Mouse (Mus musculus) embryonic stem cell, embryonic (primary cell): ENCODE data around the gene Hyal2.

Source experiments
- CTCF ChIA-PET, 4 experiments: fragments of 300-600 bp in 2 of 4; fragments of 350-600 bp in 2 of 4; sonication (Branson Sonifier 250); formaldehyde crosslinking; loops; one replicate each; lab custom pipeline; 2022; ENCODE audit warnings: inconsistent platforms in 2 of 4; lab: Charles Lee
- POLR2A ChIA-PET, 4 experiments: fragments of 300-600 bp in 2 of 4; fragments of 350-600 bp in 2 of 4; sonication (Branson Sonifier 250); formaldehyde crosslinking; loops; one replicate each; lab custom pipeline; 2022; ENCODE audit warnings: antibody characterized with exemption in 4 of 4, inconsistent platforms in 1 of 4; lab: Charles Lee

Hyal2 gene

DNA sequence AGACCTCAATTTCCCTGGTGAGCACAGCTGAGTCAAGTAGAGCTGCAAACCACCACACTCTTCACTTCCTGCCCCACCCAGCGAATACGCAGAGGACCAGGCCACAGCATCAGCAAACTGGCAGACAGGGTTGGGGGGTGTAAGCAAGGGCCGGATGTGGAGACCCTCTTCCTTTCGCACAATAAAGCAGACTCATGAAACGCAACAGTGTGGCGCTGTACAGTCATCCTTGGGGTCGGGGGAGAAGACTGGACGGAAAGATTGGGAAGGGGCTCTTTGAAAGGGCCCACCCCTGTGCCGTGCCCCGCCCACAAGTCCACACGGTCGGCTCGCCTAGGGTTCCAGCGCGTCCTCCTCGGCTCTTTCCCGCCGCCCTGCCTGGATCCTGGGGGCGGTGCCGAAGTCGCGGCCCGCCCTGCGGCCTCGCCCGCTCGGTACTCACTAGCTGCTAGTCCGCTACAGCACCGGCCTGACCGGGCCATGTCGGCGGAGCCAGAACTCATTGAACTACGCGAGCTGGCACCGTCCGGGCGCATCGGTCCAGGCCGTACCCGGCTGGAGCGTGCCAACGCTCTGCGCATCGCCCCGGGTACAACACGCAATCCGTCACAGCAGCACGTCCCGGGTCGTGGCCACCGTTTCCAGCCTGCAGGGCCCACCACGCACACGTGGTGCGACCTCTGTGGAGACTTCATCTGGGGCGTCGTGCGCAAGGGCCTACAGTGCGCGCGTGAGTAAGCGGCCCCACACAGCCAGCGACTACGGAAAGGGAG lies 16.4 kb upstream of the Hyal2 start, which contains the start of gene Rassf1:
Gene Rassf1, plus strand, starts transcription at position 439 of the 773 bp plus-strand sequence.
- ChIA-PET CTCF (interaction anchor here in 3 of 4 experiments (0.6 to 1.9 kb wide), 11 partner anchors 10 to 177 kb away, joined by 3 to 6 read pairs (median 3); partner anchors contain the start of genes Cyb561d2 (in 1 of the 3), Hyal1 (in 1 of the 3), Nprl2 (in 1 of the 3) and Tmem115 (in 1 of the 3)), POLR2A (interaction anchor here in 3 of 4 experiments (0.7 to 8.8 kb wide), 24 partner anchors 8 to 79 kb away, joined by 3 to 129 read pairs (median 4); partner anchors contain the start of genes Cyb561d2 (in 3 of the 3), Hyal1 (in 3 of the 3), Nprl2 (in 3 of the 3) and Tusc2 (in 3 of the 3))

DNA sequence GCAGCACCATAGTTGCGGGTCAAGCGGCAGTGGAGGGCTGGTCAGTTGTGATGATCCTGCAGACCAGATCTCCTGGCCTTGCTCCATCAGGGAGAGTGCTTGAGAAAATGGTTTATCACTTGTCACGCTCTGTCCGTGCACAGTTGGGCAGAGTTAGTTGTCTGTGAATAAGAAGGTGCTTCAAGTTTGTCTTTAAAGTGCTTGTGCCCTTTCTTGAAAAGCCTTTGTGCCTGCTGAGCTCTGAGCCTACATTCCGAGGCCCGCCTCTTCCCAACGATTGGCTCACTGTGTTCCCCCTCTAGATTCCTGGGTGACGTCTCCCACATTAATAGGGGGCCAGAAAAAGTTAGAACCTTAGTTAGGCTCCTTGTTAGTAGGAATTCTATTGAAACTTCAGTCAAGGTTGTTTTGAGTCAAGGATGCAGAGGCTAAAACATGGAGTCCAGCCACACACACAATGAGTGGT lies 15.8 kb upstream of the Hyal2 start:
- ChIA-PET CTCF (interaction anchor here in 2 of 4 experiments (1.1 to 1.9 kb wide), 2 partner anchors 17 to 61 kb away, joined by 3 to 5 read pairs; no protein-coding TSS in a partner anchor), POLR2A (interaction anchor here in 2 of 4 experiments (0.9 to 8.8 kb wide), 11 partner anchors 10 to 79 kb away, joined by 3 to 129 read pairs (median 8); partner anchors contain the start of genes Cyb561d2 (in 2 of the 2), Hyal1 (in 2 of the 2), Hyal2 (in 2 of the 2) and Nprl2 (in 2 of the 2))

DNA sequence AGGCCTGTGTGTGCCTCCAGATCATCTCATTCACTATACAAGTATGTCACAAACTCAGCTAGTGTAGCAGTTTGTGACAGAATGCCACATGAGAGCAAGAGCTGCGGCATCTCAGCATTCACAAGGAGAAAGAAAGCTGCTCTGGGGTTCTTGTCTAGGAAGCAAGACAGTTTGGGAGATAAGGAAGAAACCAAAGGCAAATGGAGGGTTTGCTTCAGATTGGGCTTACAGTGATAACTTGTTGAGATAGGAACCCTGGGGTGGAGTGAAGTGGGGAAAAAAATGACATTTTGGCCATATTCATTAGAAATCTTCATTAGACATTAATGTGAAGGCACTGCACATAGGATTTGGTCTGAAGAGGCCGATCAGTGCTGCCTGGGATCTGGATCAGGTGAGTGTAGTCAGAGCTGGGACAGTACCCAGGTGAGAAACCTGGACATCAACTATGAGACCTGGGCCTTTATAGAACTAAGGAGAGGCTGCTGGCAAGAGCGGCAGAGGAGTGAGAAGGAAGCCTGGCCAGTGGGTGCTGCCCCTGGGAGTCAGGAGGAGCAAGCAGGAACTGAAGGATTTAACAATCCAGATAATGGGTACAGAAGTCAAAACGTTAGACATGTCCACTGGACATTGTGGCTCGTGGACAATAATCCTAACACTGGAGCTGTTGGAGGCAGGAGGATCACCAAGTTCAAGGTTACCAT lies 14.9 kb upstream of the Hyal2 start:
- ChIA-PET POLR2A (interaction anchor here in 3 of 4 experiments (1.0 to 8.8 kb wide), 12 partner anchors 10 to 78 kb away, joined by 3 to 129 read pairs (median 18); partner anchors contain the start of genes Cyb561d2 (in 3 of the 3), Nprl2 (in 3 of the 3), Hyal1 (in 2 of the 3) and Hyal2 (in 2 of the 3)), CTCF (interaction anchor here in 1 of 4 experiments (1.4 kb wide), 1 partner anchor 10 kb away, joined by 7 read pairs; the partner anchor contains the start of gene Tusc2)

DNA sequence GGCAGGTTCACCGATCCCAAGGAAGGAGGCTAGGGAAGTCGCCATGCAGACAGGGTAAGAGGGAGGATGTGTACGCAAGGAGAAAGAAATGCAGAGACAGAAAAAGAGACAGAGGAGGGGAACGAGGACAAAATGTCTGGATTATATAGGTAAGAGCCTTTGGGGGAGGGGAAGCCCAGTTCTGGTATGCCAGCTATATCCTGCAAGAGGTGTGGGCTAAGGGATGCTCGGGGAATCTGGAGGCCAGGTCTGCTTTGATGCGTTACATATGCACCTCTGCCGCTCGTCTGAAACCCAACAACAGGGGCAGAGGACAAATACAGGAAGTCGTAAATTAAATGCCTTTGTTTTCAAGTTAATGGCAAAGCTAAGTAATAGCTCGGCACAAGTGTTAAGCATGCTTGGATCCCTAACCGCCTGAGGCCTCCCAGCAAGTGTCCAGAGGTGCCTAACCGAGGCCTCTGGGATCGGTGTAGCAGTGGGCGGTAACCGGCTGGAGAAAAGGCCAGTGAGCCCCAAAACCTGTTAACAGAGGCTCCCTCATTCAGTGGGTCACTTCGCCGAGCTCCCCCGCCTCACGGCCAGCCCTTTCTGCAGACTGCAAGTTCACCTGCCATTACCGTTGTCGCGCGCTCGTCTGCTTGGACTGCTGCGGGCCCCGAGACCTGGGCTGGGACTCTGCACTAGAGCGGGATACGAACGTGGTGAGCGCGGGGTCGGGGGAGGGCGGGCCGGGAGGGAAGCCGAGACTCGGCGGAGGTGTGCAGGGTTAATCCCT lies 14.0 kb upstream of the Hyal2 start:
- CTCF ChIA-PET: interaction anchor here in 3 of 4 experiments (0.7 to 1.8 kb wide), 18 partner anchors 8 to 500 kb away, joined by 3 to 14 read pairs (median 3); partner anchors contain the start of genes Tusc2 (in 2 of the 3), Amigo3 (in 1 of the 3), Cyb561d2 (in 1 of the 3) and Hyal1 (in 1 of the 3)
- POLR2A ChIA-PET: interaction anchor here (0.6 to 8.8 kb wide), 45 partner anchors 9 to 752 kb away, joined by 3 to 129 read pairs (median 6); partner anchors contain the start of genes Tusc2 (in 4 of the 4), Cyb561d2 (in 3 of the 4), Hyal1 (in 3 of the 4) and Hyal2 (in 3 of the 4)

DNA sequence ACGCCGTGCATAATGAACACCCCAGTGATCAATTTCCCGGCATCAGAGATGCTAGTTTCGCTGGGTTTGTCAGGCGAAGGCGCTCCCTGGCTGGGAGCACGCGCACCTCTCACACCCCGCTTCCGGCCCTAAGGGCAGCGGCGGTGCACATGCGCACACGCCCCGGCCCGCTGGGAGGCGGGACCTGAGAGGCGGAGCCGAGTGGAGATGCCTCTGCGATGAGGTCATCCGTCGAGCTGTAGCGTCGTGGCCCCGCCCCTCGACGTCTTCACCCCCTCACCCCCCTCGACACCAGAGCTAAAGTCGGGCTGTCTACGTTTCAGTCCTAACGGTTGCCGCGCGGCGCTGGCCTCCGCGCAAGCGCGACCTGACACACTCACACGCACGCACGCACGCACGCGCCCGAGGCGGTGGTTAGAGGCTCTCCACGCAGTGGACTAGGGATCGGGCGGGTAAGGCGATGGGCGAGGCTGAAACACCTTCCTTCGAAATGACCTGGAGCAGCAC lies 13.4 kb upstream of the Hyal2 start:
- CTCF ChIA-PET: interaction anchor here in 3 of 4 experiments (0.5 to 1.8 kb wide), 21 partner anchors 9 to 1736 kb away, joined by 3 to 14 read pairs (median 3); partner anchors contain the start of genes Tusc2 (in 2 of the 3), Amigo3 (in 1 of the 3), Cyb561d2 (in 1 of the 3) and Hyal1 (in 1 of the 3)
- POLR2A ChIA-PET: interaction anchor here (0.6 to 8.8 kb wide), 56 partner anchors 9 to 756 kb away, joined by 3 to 129 read pairs (median 5); partner anchors contain the start of genes Tusc2 (in 4 of the 4), Cyb561d2 (in 3 of the 4), Hyal1 (in 3 of the 4) and Hyal2 (in 3 of the 4)

DNA sequence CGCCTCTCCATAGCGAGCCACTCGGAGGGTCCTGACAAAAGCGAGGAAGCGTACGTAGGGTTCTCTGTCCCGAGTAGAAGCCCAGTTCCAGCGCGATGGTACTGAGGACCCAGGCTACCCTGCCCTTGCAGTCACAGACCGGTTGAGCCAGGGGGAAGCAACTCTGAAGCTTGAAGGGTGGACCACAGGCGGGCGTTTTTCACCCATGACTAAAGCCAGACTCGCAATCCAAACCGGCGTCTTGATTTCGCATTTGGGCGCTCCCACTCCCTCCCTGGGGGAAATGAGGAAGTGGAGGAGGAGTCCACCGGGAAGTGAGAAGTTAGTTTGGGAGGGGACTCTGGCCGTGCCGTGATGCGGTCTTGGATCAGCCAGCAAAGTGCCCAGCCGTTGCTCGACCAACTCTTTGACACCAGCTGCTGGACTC lies 12.7 kb upstream of the Hyal2 start:
- CTCF ChIA-PET: interaction anchor here in 3 of 4 experiments (0.5 to 1.8 kb wide), 17 partner anchors 8 to 1737 kb away, joined by 3 to 14 read pairs (median 3); partner anchors contain the start of genes Cyb561d2 (in 1 of the 3), Hyal1 (in 1 of the 3), Hyal2 (in 1 of the 3) and Nprl2 (in 1 of the 3)
- POLR2A ChIA-PET: interaction anchor here (0.6 to 8.8 kb wide), 50 partner anchors 9 to 756 kb away, joined by 3 to 129 read pairs (median 6); partner anchors contain the start of genes Cyb561d2 (in 3 of the 4), Hyal1 (in 3 of the 4), Hyal2 (in 3 of the 4) and Hyal3 (in 3 of the 4)

- ChIA-PET CTCF (interaction anchor here in 2 of 4 experiments (0.6 to 1.8 kb wide), 4 partner anchors 10 to 22 kb away, joined by 3 to 14 read pairs (median 4); partner anchors contain the start of genes Hyal2 (in 1 of the 2) and Tmem115 (in 1 of the 2)), POLR2A (interaction anchor here (0.7 to 8.8 kb wide), 21 partner anchors 8 to 268 kb away, joined by 3 to 129 read pairs (median 7); partner anchors contain the start of genes Hyal2 (in 3 of the 4), Tusc2 (in 3 of the 4), Cyb561d2 (in 2 of the 4) and Hyal3 (in 2 of the 4))
Measured at GRCm38 (mm10) chr9:107555701-107556100, 12.0 kb upstream of the Hyal2 start.

- POLR2A ChIA-PET: interaction anchor here (0.6 to 8.8 kb wide), 16 partner anchors 10 to 208 kb away, joined by 3 to 129 read pairs (median 6); partner anchors contain the start of genes Hyal2 (in 3 of the 4), Cyb561d2 (in 2 of the 4), Hyal1 (in 2 of the 4) and Hyal3 (in 2 of the 4)
Measured at GRCm38 (mm10) chr9:107556346-107556745, 11.4 kb upstream of the Hyal2 start.

GRCm38 (mm10) chr9:107563029-107563581 lies 4.6 kb upstream of the Hyal2 start, which contains the start of gene Tusc2:
Tusc2 (plus strand) TSS chr9:107563255.
- CTCF ChIA-PET: interaction anchor here (0.5 to 1.6 kb wide), 19 partner anchors 9 to 920 kb away, joined by 3 to 7 read pairs (median 3); partner anchors contain the start of genes 6430571L13Rik (in 1 of the 4) and Zmynd10 (in 1 of the 4)
- POLR2A ChIA-PET: interaction anchor here (0.6 to 29.0 kb wide), 47 partner anchors 8 to 1087 kb away, joined by 3 to 450 read pairs (median 4); partner anchors contain the start of genes Hyal1 (in 3 of the 4), 6430571L13Rik (in 2 of the 4), Cyb561d2 (in 2 of the 4) and Gnai2 (in 2 of the 4)

More at GRCm38 (mm10) chr9:107556346-107556745, 11.4 kb upstream of the Hyal2 start:
- CTCF ChIA-PET: interaction anchor here in 2 of 4 experiments (0.6 to 1.1 kb wide), 2 partner anchors 22 to 182 kb away, joined by 3 read pairs; partner anchors contain the start of gene Tmem115 (in 1 of the 2)

DNA sequence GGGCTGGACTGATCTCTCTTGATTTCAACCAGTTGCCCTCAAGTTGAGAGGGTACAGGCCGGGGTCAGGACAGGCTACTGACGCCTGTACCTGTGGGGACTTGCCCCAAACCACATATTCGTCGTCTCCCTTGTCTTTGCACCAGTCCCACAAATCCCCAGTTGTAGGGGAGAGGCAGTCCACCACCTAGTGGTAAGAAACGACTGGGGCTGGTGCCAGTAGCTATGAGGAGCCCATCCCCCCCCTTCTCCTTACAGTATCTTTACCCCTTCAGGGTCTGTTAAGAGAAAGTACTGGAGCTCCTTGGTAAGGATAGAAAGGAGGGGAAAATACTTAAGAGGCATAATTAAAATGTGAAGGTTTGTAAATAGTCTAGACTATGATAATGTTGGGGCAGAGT lies 2.2 kb upstream of the Hyal2 start:
- POLR2A ChIA-PET: interaction anchor here in 3 of 4 experiments (0.8 to 29.0 kb wide), 12 partner anchors 9 to 65 kb away, joined by 3 to 450 read pairs (median 4); partner anchors contain the start of genes Rassf1 (in 2 of the 3), Hyal1 (in 1 of the 3), Hyal3 (in 1 of the 3) and Ifrd2 (in 1 of the 3)
- CTCF ChIA-PET: interaction anchor here (0.6 to 2.1 kb wide), 17 partner anchors 9 to 755 kb away, joined by 3 to 12 read pairs (median 3); partner anchors contain the start of genes Ifrd2 (in 2 of the 4), Rassf1 (in 2 of the 4), Hyal1 (in 1 of the 4) and Rbm6 (in 1 of the 4)

DNA sequence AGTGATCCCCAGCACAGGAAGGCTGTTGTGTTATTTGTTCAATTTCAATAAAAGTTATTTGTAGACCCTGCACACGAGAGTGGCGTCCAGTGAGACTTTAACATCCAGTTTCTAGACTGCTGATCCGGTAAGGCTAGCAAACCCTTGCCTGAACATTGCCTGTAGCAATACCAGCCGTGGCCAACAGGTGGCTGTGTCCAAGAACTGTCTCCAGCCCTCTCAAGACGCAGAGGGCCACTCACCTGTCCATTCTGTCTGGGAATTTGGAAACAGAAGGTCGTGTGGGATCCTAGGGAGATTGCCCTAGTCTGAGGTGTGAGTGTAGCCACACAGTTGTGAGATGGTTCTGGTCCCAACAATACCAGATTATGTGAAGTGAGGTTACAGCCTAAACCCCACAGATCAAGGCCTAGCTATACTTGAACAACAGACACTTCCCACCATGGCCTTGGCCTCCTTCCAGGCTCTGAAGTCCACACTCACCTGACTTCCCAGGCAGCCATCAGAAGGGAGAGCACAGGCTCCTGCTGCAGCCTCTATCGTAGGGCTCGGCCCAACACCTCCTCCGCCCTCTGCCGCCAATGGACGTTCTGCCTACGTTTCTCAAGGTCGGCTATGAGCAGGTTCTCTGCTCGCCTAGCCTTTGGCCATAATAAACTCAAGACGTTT lies 1.6 kb upstream of the Hyal2 start:
- POLR2A ChIA-PET: interaction anchor here (0.8 to 29.0 kb wide), 20 partner anchors 8 to 74 kb away, joined by 3 to 450 read pairs (median 4); partner anchors contain the start of genes Hyal1 (in 2 of the 4), Rassf1 (in 2 of the 4), Gnai2 (in 1 of the 4) and Hyal3 (in 1 of the 4)
- CTCF ChIA-PET: interaction anchor here (0.6 to 2.1 kb wide), 19 partner anchors 8 to 754 kb away, joined by 3 to 12 read pairs (median 3); partner anchors contain the start of genes Ifrd2 (in 2 of the 4), Rassf1 (in 2 of the 4), Hyal1 (in 1 of the 4) and Rbm6 (in 1 of the 4)

DNA sequence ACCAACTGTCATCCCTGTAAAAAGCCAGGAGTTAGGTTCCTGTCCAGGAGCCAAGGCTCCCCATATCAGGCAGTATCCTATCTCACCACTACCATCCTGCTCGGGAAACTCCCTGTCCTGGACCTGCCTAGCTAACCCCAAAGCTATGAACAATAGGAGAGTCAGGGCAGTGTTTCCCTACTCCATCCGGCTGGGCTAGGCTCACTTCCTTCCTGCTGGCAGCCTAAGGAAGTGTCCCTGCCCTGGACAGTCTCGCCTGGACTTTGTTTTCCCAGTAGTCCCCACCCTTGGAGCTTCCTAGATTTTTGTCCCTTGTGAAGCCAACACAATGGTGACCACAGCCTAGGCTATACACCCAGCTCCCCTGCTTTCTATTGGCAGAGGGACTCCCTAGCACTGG lies 890 bp upstream of the Hyal2 start:
- POLR2A ChIA-PET: interaction anchor here (0.8 to 29.0 kb wide), 18 partner anchors 8 to 74 kb away, joined by 3 to 450 read pairs (median 4); partner anchors contain the start of genes Hyal1 (in 2 of the 4), Hyal3 (in 2 of the 4), Rassf1 (in 2 of the 4) and Gnai2 (in 1 of the 4)
- CTCF ChIA-PET: interaction anchor here in 3 of 4 experiments (0.8 to 2.6 kb wide), 12 partner anchors 8 to 79 kb away, joined by 3 to 14 read pairs (median 4); partner anchors contain the start of genes Ifrd2 (in 2 of the 3) and Hyal1 (in 1 of the 3)
